Mouse (Mus musculus) liver, embryonic 15.5 days (tissue): Measurements from ENCODE around the gene Runx3. TPM values are rescaled to one million over a fixed set of nuclear protein-coding genes. Genes with fewer than 3 reads are reported as not detected.

Experiments
- ATAC-seq: fragments of 200-750 bp; cut with Nextera tagmentation; 2 replicates; pipeline ENCODE4 v1.8.0; 2017; ENCODE audit warnings: moderate number of reproducible peaks, mild to moderate bottlenecking, moderate library complexity; ENCODE audit not compliant: insufficient read depth
- H3K27ac ChIP-seq: fragments of 300-500 bp; sonication (generic); replicated peaks from 2 replicates; pipeline ENCODE4 v1.5.1; 2015; ENCODE audit warnings: mild to moderate bottlenecking, inconsistent platforms
- H3K27me3 ChIP-seq: fragments of 300-500 bp; sonication (generic); 2 replicates; pipeline ENCODE4 v1.6.1; 2015; ENCODE audit warnings: mild to moderate bottlenecking, inconsistent platforms
- H3K36me3 ChIP-seq: fragments of 300-500 bp; sonication (generic); replicated peaks from 2 replicates; pipeline ENCODE4 v1.6.1; 2015; ENCODE audit warnings: moderate library complexity, mild to moderate bottlenecking, inconsistent platforms
- H3K4me1 ChIP-seq: fragments of 300-500 bp; sonication (generic); replicated peaks from 2 replicates; pipeline ENCODE4 v1.6.1; 2015; ENCODE audit warnings: inconsistent platforms
- H3K4me2 ChIP-seq: fragments of 300-500 bp; sonication (generic); 2 replicates; pipeline ENCODE4 v1.6.1; 2015; ENCODE audit warnings: moderate library complexity, mild to moderate bottlenecking, inconsistent platforms
- H3K4me3 ChIP-seq: fragments of 300-500 bp; sonication (generic); replicated peaks from 2 replicates; pipeline ENCODE4 v1.5.1; 2015; ENCODE audit warnings: mild to moderate bottlenecking, inconsistent platforms
- H3K9ac ChIP-seq: fragments of 300-500 bp; sonication (generic); 2 replicates; pipeline ENCODE4 v1.6.1; 2015; ENCODE audit warnings: moderate library complexity, mild to moderate bottlenecking, inconsistent platforms
- H3K9me3 ChIP-seq: fragments of 300-500 bp; sonication (generic); replicated peaks from 2 replicates; pipeline ENCODE4 v1.6.1; 2016; ENCODE audit warnings: inconsistent platforms
- WGBS: fragments of 180-500 bp; shearing (Covaris S2); methylation state at CpG from one replicate; pipeline ENCODE4 v1.1.7; 2015; ENCODE audit warnings: mixed read lengths; ENCODE audit not compliant: insufficient replicate concordance; 5-methylcytosine and 5-hydroxymethylcytosine counted together
- polyA plus RNA-seq: library from polyadenylated mRNA; unstranded; fragments of >200 nt; fragmentation: Nextera tagmentation; extraction: Ambion mirVana; gene quantifications from 2 replicates; pipeline ENCODE4 v1.2.1, GENCODE M21; 2015

Runx3 gene
- polyA plus RNA-seq, result 0.60 and 0.75 TPM in 2 replicates

GRCm38 (mm10) chr4:135120342-135121100, at the start of gene Runx3:
TSS of gene Runx3 (plus strand) at chr4:135120652.
- H3K4me1 ChIP-seq, result no peaks in the 10 kb centered on the region
- H3K4me3 ChIP-seq, result no peak within 1 kb of the TSS
- no peak within 1 kb of the TSS for H3K9ac ChIP-seq
- no peak within 1 kb of the TSS for H3K4me2 ChIP-seq
- H3K27ac ChIP-seq, result no peak within 1 kb of the TSS
- H3K9me3 ChIP-seq, result no peaks in the 10 kb centered on the region
- no peak for ATAC-seq
- H3K36me3 ChIP-seq, result no peaks in the 10 kb centered on the region
- 36% methylated on average over 18 of the region's 18 CpGs for WGBS
- 0 out of 2 replicates have a peak, but pooled peaks cover 7% of the 10 kb centered on the region for H3K27me3 ChIP-seq

DNA sequence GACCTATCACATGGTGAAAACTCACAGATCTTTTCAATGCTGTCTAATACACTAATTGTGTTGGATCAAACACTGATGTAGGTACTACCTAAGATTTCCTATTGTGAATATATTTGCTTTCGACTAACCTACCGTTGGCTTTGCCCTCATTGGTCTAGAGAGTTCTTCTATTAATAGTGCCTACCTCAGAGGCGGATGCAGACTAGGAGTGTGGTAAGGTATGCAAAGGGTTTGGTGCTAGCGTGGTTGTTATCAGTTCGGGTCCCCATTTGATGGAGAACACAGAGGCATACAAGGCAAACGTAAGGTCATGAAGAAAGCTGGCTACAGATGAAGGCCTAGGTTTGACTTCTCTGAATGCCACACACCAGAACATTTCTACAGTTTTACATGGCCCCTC, 47.8 kb upstream of the Runx3 start:
- Histone ChIP-seq H3K4me1 (no peaks in the 10 kb centered on the region), H3K4me2 (no peak overlapping the region), H3K27ac (no peak overlapping the region), H3K27me3 (0 out of 2 replicates have a peak, but pooled peaks cover 6% of the 10 kb centered on the region), H3K36me3 (no peaks in the 10 kb centered on the region), H3K4me3 (no peak overlapping the region), H3K9ac (no peak overlapping the region), H3K9me3 (no peaks in the 10 kb centered on the region)
- WGBS, result 52% methylated on average over 6 of the region's 6 CpGs
- no peak for ATAC-seq

DNA sequence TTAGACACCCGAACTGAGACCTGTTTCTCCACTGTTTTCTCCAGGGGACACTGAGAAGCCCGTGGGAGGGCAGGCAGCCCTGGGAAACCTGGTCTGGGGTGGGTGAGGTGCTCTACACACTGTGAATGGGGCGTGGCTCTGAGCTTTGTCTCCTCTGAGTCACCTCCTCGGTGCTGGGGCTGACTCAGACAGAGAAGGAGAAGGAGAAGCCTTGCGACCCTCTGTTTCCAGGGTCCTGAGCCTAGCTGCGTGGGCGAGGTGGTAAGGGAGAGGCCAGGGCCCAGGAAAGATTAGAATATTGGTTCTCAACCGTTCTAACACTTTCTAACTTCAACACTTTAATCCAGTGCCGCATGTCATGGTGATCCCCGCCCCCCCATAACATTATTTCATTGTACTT, 46.9 kb upstream of the Runx3 start:
- no peak overlapping the region for H3K4me2 ChIP-seq
- H3K27me3 ChIP-seq, result 0 out of 2 replicates have a peak, but pooled peaks cover 5% of the 10 kb centered on the region
- no peak for ATAC-seq
- 38% methylated on average over 10 of the region's 10 CpGs for WGBS
- no peaks in the 10 kb centered on the region for H3K4me1 ChIP-seq
- no peaks in the 10 kb centered on the region for H3K9me3 ChIP-seq
- H3K27ac ChIP-seq, result no peak overlapping the region
- H3K9ac ChIP-seq, result no peak overlapping the region
- no peak overlapping the region for H3K4me3 ChIP-seq
- H3K36me3 ChIP-seq, result no peaks in the 10 kb centered on the region

DNA sequence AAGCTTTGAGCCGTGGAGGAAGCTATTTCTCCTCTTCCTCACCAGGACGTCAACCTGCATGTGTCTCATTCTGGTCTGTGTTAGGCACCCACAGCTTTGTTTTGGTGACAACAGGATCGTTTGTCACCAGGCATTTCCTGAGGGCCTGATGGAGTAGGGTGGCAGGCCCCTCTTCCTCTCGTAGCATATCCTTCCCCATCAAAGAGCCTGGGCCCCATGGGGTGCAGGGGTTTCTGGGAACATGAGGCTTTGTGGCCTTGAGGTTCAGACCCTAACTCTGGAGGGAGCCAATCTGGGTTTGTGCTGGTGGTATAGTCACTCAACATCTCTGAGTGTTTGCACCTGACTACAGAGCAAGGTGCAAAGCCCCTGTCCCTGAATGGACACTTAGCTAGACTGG, 45.8 kb upstream of the Runx3 start:
- ATAC-seq, result no peak
- WGBS, result 33% methylated on average over 4 of the region's 4 CpGs
- H3K4me3 ChIP-seq, result no peak overlapping the region
- no peak overlapping the region for H3K4me2 ChIP-seq
- H3K36me3 ChIP-seq, result no peaks in the 10 kb centered on the region
- H3K27me3 ChIP-seq, result peaks cover 6% of the 10 kb centered on the region; the same call in 1 of the 2 replicates
- no peak overlapping the region for H3K27ac ChIP-seq
- no peaks in the 10 kb centered on the region for H3K9me3 ChIP-seq
- H3K4me1 ChIP-seq, result no peaks in the 10 kb centered on the region
- H3K9ac ChIP-seq, result no peak overlapping the region

GRCm38 (mm10) chr4:135075360-135075759, 45.1 kb upstream of the Runx3 start:
- no peak for ATAC-seq
- H3K9ac ChIP-seq, result no peak overlapping the region
- H3K27ac ChIP-seq, result no peak overlapping the region
- H3K9me3 ChIP-seq, result no peaks in the 10 kb centered on the region
- H3K4me3 ChIP-seq, result no peak overlapping the region
- H3K4me1 ChIP-seq, result no peaks in the 10 kb centered on the region
- no peak overlapping the region for H3K4me2 ChIP-seq
- WGBS, result 43% methylated on average over 6 of the region's 6 CpGs
- no peaks in the 10 kb centered on the region for H3K36me3 ChIP-seq
- peaks cover 7% of the 10 kb centered on the region; the same call in 1 of the 2 replicates for H3K27me3 ChIP-seq

DNA sequence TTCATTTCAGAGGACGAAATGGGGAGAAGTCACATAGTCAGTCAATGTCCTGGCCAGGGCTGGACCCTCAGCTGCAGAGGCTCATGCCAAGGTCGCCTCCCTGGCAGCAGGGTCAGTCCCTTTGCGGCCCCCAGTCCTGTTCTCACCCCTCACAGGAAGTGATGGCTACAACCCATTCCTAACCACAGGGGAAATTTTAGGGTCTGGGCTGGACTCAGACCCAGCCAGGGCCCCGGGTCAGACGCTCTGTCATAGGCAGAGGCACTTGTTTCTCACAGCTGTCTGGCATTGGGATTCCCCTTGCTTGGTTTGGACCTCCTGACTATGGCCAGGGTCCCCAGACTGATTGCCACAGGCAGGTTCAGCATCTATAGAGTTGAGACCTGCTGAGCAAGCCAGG, 43.8 kb upstream of the Runx3 start:
- no peaks in the 10 kb centered on the region for H3K36me3 ChIP-seq
- H3K4me1 ChIP-seq, result peaks cover 3% of the 10 kb centered on the region; the same call in 1 of the 2 replicates
- H3K27me3 ChIP-seq, result peaks cover 7% of the 10 kb centered on the region; the same call in 1 of the 2 replicates
- H3K9ac ChIP-seq, result no peak overlapping the region
- no peak overlapping the region for H3K27ac ChIP-seq
- WGBS, result 47% methylated on average over 5 of the region's 5 CpGs
- no peak for ATAC-seq
- no peak overlapping the region for H3K4me2 ChIP-seq
- H3K4me3 ChIP-seq, result no peak overlapping the region
- H3K9me3 ChIP-seq, result no peaks in the 10 kb centered on the region

- Histone ChIP-seq H3K4me1 (peaks cover 3% of the 10 kb centered on the region; the same call in 1 of the 2 replicates), H3K9ac (no peak overlapping the region), H3K9me3 (no peaks in the 10 kb centered on the region), H3K36me3 (no peaks in the 10 kb centered on the region), H3K27me3 (peaks cover 7% of the 10 kb centered on the region; the same call in 1 of the 2 replicates), H3K4me2 (no peak overlapping the region), H3K27ac (no peak overlapping the region), H3K4me3 (no peak overlapping the region)
- no peak for ATAC-seq
- WGBS, result 27% methylated on average over 9 of the region's 9 CpGs
Measured at GRCm38 (mm10) chr4:135077196-135077595, 43.3 kb upstream of the Runx3 start.

DNA sequence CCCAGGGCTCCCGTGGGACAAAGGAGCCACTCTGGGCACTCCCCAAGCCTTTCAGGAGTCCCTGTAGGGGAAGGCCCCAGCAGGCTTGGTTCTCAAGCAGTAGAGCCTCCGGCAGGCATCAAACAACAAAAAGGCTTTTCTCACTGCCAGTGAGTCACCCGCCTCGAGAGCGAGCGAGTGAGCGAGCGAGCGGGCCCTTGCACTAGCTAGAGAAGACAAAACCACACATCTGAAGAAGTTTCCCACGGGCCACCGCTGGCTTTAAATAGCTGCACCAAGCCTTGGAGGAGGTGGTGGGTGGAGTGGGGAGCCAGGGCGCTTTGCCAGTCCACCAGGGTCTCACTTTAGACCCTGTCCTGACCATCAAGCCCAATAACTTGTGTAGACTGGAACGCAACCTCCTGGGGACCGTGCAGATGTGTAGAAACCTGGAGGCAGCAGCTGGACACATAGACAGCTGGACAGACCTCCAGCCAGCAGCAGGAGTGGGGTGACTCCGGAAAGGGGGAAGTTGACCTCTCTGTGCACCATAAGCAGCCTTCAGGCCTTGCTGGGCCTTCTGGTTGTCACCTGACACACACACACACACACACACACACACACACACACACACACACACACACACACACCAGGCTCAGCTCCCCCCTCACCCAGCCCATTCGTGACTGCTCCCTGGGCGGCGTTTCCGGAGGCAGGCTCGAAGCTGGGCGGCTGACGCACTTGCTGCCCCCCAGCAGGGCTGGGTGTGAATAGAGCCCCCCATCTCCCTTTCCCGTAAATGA, 40.4 kb upstream of the Runx3 start:
- H3K27ac ChIP-seq, result no peak overlapping the region
- H3K27me3 ChIP-seq, result peaks cover 7% of the 10 kb centered on the region; the same call in 1 of the 2 replicates
- ATAC-seq, result no peak
- H3K4me1 ChIP-seq, result peaks cover 3% of the 10 kb centered on the region; the same call in 1 of the 2 replicates
- H3K4me3 ChIP-seq, result no peak overlapping the region
- H3K4me2 ChIP-seq, result no peak overlapping the region
- no peak overlapping the region for H3K9ac ChIP-seq
- 30% methylated on average over 23 of the region's 23 CpGs for WGBS
- no peaks in the 10 kb centered on the region for H3K36me3 ChIP-seq
- H3K9me3 ChIP-seq, result no peaks in the 10 kb centered on the region

- peaks cover 3% of the 10 kb centered on the region; the same call in 1 of the 2 replicates for H3K4me1 ChIP-seq
- peaks cover 7% of the 10 kb centered on the region; the same call in 1 of the 2 replicates for H3K27me3 ChIP-seq
- no peak overlapping the region for H3K27ac ChIP-seq
- no peak for ATAC-seq
- no peaks in the 10 kb centered on the region for H3K36me3 ChIP-seq
- no peaks in the 10 kb centered on the region for H3K9me3 ChIP-seq
- no peak overlapping the region for H3K9ac ChIP-seq
- 45% methylated on average over 7 of the region's 7 CpGs for WGBS
- no peak overlapping the region for H3K4me2 ChIP-seq
- no peak overlapping the region for H3K4me3 ChIP-seq
Measured at GRCm38 (mm10) chr4:135080641-135080920, 39.9 kb upstream of the Runx3 start.

GRCm38 (mm10) chr4:135083089-135083488, 37.4 kb upstream of the Runx3 start:
- WGBS, result 50% methylated on average over 6 of the region's 6 CpGs
- Histone ChIP-seq H3K9me3 (no peaks in the 10 kb centered on the region), H3K4me3 (no peak overlapping the region), H3K4me2 (no peak overlapping the region), H3K27me3 (peaks cover 7% of the 10 kb centered on the region; the same call in 1 of the 2 replicates), H3K4me1 (peaks cover 3% of the 10 kb centered on the region; the same call in 1 of the 2 replicates), H3K27ac (no peak overlapping the region), H3K36me3 (no peaks in the 10 kb centered on the region), H3K9ac (no peak overlapping the region)
- ATAC-seq, result no peak
